In the genomic region with DNA sequence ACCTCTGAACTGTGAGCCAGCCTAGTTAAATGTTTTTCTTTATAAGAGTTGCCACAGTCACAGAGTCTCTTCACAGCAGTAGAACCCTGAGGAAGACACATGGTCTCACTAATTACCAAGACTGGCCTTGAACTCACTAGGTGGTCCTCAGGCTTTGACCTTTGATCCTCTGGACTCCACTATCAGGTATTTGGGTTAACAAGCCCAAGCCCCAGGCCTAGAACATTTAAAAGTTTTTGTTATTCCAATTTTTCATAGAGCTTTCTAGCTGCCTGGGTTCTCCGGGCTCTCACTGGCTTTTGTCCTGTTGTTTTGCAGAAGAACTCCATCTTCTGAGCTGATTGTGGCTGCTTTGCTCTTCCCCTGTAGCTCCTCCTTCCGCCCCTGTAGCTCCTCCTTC, we compare ENCODE assay signal across 15 mouse cellular contexts.
"Had no signal": no experiment of that assay in that cellular context is flagged by ENCODE, and none has a peak within 500 bp of the region (broad histone marks: within the 10 kb centered on the region; RNA-seq: fewer than 3 reads in every experiment).

No protein-coding gene starts in this region.

- H3K9me3 ChIP-seq: neural tube, embryonic 15.5 days; stomach, embryonic 15.5 days had no signal

- H3K36me3 ChIP-seq: neural tube, embryonic 15.5 days; stomach, embryonic 15.5 days had no signal

- DNase-seq: retina, postnatal 1 day; right cerebral cortex, adult 18-20 months; right cerebral cortex, postnatal 14 days; right cerebral cortex, postnatal 25 days; right cerebral cortex, postnatal 4 days; spleen, adult 18-20 months; thymus, adult 18-20 months; thymus, adult 2 months; thymus, postnatal 14 days; thymus, postnatal 25 days; thymus, postnatal 36 days; thymus, postnatal 4 days had no signal

- H3K27me3 ChIP-seq: neural tube, embryonic 15.5 days; stomach, embryonic 15.5 days had no signal

- H3K4me1 ChIP-seq: neural tube, embryonic 15.5 days; stomach, embryonic 15.5 days had no signal

- H3K9ac ChIP-seq: neural tube, embryonic 15.5 days; stomach, embryonic 15.5 days had no signal

- H3K4me3 ChIP-seq: neural tube, embryonic 15.5 days; stomach, embryonic 15.5 days had no signal

- H3K4me2 ChIP-seq: neural tube, embryonic 15.5 days; stomach, embryonic 15.5 days had no signal

- H3K27ac ChIP-seq: neural tube, embryonic 15.5 days; stomach, embryonic 15.5 days; stomach, postnatal 0 days had no signal
